Mouse (Mus musculus) CD4-positive, CD25-positive, alpha-beta regulatory T cell, adult 4 months (primary cell): ENCODE measurements around the gene Ncoa3. TPM values are rescaled to one million over a fixed set of nuclear protein-coding genes. Genes with fewer than 3 reads are reported as not detected.

Source experiments
- ATAC-seq: one replicate; pipeline ENCODE4 v1.8.0; 2017
- polyA plus RNA-seq, 2 experiments: library from polyadenylated mRNA; unstranded; fragments of 100-300 nt; shearing (Covaris generic); gene quantifications; one replicate each; pipeline ENCODE4 v1.2.1; 2017

Ncoa3 gene
- polyA plus RNA-seq, 2 experiments from 2014 or later = 78.6 to 87.5 TPM

- no peak for ATAC-seq
Observed at GRCm38 (mm10) chr2:165970767-165971166, 21.7 kb upstream of the Ncoa3 start.

DNA sequence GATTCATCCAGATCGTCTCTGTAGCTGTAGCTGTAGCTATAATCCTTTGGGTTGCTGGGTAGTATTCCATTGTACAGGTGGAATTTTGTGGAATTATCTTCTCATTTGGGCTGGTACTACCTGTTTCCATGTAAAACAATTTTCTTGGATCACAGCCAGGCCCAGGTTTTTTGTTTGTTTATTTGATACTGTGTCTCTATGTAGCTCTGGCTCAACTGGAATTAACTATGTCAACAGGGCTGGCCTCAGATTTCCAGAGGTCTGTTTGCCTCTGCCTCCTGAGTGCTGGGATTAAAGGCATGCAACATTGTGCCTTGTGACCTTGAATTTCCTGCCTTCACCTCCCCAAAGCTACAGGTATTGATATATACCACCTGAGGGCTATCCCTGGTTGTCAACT lies 18.1 kb upstream of the Ncoa3 start:
- no peak for ATAC-seq

GRCm38 (mm10) chr2:165976186-165976585 lies 16.2 kb upstream of the Ncoa3 start:
- ATAC-seq = no peak

GRCm38 (mm10) chr2:165976874-165977273 lies 15.6 kb upstream of the Ncoa3 start:
- ATAC-seq = no peak

- no peak for ATAC-seq
Observed at GRCm38 (mm10) chr2:165978119-165978518, 14.3 kb upstream of the Ncoa3 start.

- no peak for ATAC-seq
Observed at GRCm38 (mm10) chr2:165981248-165981977, 11.0 kb upstream of the Ncoa3 start.

GRCm38 (mm10) chr2:165982512-165983389 lies 9.7 kb upstream of the Ncoa3 start:
- ATAC-seq = peak; percentile 88

- ATAC-seq = no peak
Observed at GRCm38 (mm10) chr2:165984318-165984717, 8.1 kb upstream of the Ncoa3 start.

- no peak for ATAC-seq
Observed at GRCm38 (mm10) chr2:165984891-165985290, 7.5 kb upstream of the Ncoa3 start.

DNA sequence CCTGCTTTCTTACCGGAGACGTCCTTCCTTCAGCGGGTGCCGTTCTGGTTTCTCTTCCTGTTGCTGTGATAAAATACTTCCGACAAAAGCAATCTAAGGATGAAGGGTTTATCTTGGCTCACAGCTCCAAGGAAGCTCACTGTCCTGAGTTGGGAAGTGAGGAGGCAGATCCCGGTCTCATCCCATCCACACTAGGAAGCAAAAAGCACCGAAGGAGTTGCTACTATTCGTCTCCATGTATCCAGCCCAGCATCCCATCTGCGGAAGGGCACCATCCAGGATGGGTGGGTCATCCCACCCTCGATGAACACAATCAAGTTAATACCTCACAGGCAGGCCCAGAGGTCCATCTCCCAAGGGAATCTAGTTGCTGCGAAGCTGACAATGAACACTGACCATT lies 6.9 kb upstream of the Ncoa3 start:
- ATAC-seq = no peak

DNA sequence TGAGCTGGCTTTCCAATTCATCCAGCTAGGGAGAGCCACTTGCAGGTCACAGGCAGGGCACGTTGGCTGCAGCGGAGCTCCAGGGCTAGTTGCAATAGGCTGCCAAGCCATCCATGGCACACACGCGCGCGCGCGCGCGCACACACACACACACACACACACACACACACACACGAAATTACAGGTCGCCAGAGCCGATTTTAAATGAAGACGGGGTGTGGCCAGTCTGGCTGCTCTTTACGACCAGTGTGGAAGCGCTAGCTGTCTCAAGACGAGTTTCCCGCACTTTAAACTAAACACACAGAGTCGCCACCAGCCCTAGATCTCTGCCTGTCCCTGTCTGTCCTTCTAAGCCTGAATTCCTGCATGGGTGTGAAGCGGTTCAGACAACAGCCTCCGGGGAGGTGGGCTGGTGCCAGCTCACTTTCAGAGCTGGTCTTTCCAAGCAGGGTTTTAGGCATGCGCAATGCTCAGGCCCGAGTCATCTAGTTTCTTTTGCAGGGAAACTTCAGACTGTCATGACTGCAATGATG lies 5.4 kb upstream of the Ncoa3 start:
- ATAC-seq = no peak

DNA sequence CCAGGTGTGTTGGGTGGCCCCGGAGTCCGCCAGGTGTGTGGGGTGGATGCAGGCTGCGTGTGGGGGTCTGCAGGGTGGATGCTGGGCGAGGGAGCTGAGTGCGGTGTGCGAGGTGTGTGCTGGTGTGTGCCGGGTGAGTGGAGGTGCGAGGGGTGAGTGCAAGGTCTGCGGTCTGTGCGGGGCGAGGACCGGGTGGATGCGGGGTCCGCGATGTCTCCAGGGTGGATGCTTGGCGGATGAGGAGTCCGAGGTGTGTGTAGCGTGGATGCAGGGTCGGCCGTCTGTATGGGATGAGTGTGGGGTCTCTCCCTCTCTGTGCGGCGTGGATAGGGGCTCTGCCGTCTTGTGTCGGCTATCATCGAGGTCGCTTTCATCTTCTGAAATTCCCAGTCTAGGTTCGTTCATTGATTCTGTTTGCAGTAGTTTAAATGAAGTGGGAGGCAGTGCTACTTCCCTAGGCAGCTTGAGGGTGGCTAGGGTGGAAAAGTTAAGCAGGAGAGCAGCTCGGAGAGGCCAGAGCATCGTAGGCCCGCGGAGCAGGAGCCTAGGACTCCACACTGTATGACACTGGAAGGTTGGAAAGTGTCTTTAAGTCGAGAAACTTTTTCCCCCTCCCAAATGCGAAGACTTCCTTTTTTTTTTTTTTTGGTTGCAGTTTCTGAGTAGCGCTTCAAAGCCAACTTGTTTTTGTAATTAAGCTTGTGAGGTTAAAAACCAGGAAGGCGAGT lies 901 bp downstream of the Ncoa3 start:
- ATAC-seq = peak; percentile 1

GRCm38 (mm10) chr2:165994341-165994740 lies 1.9 kb downstream of the Ncoa3 start:
- no peak for ATAC-seq

DNA sequence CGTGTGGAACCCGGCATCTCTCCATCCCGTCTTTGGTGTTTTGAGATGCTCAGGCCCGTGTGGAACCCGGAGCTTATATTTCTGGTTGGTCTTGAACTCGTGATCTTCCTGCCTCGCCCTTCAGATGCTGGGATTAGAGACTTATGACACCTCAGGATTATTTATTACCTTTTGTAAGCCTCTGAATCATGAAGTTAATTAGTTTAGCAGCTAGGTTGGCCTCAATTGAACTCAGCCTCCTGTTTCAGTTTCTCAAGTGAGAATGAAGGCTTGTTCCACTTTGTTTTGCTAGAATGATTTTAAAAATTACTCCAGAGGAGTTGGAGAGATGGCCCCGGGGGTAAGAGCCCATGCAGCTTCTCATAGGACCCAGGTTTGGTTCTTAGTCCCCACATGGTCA lies 3.3 kb downstream of the Ncoa3 start:
- no peak for ATAC-seq

DNA sequence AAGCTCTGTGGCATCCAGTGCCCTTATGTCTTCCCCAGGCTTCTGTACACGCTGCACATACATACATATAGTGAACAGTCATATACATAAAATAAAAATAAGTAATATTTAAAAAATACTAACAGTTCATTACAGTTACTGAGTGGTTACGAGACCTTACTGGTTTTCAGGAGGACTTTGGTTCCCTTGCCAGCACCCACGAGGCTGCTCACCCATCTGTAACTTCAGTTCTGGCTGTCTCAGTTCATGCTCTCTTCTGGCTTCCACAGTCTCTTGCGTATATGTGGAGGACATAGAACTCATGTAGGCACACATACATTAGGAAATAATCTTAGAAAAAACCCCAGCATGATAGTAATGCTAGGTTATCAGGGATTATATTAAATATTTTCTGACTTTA lies 3.7 kb downstream of the Ncoa3 start:
- ATAC-seq = no peak

DNA sequence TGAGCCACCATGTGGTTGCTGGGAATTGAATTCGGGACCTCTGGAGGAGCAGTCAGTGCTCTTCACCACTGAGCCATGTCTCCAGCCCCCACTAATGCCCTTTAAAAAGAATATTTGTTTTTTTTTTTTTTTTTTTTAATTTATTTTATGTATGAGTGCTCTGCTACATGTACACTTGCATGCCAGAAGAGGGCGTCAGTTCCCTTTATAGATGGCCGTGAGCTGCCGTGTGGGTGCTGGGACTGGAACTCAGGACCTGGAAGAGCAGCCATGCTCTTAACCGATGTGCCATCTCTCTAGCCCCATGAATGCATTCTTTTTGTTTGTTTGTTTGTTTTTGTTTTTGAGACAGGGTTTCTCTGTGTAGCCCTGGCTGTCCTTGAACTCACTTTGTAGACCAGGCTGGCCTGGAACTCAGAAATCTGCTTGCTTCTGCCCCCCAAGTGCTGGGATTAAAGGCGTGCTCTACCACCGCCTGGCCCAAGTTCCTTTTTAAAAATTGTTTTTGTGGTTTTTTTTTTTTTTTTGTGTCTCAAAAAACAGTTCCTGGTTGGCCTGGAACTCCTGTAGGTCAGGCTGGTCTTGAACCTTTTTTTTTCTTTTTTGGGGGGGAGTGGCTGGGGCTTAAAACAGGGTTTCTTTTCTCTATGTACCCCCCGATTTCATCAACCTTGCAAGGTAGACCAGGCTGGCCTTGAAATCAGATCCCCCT lies 5.0 kb downstream of the Ncoa3 start:
- ATAC-seq = no peak

DNA sequence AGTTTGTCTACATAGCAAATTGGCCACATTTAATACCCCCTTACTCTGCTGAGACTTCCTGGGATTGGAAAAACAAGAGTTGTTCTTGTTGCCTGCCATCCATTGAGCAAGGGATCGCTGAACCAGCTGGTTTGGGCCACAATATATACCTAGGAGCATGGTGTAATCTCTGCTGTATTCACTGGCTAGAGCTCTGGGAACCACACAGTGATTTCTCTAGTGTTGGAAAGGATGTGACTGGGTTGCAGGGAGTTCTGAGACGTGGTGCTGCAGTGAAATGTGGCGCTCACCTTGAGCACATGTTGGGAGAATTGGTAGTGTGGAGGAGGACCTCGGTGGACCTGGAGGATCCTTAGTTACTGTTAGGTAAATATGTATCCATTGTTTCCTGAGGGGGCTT lies 6.5 kb downstream of the Ncoa3 start:
- peak; percentile 6 for ATAC-seq

- no peak for ATAC-seq
Observed at GRCm38 (mm10) chr2:165999790-166000189, 7.4 kb downstream of the Ncoa3 start.

GRCm38 (mm10) chr2:166000242-166000641 lies 7.8 kb downstream of the Ncoa3 start:
- ATAC-seq = peak; percentile 18

- ATAC-seq = peak; percentile 25
Observed at GRCm38 (mm10) chr2:166000769-166001168, 8.3 kb downstream of the Ncoa3 start.

DNA sequence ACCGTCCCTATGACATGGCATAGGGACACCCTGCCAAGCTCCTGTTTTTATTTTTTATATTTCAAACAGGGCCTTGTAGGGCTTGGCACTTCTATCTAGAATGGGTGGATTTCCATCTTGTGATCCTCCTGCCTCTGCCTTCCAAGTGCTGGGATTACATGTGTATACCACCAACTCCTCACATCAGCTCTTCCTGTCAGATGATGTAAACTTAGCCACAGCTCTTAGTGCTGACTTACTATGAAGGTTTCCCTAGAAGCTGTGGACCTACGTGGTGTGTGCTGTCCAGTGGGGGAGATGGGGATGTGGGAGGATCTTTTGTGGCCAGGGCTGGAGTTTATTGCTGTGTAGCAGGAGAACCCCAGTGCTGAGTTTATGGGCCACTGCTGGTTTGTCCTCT lies 8.9 kb downstream of the Ncoa3 start:
- peak; percentile 61 for ATAC-seq

- ATAC-seq = no peak
Observed at GRCm38 (mm10) chr2:166001768-166002167, 9.3 kb downstream of the Ncoa3 start.
